Mouse (Mus musculus) heart, postnatal 0 days (tissue): Measurements from ENCODE around the gene Ripor3.

Experiments used
- CTCF ChIP-seq: IDR thresholded peaks from 2 replicates; pipeline ENCODE4 v1.5.1; 2016; ENCODE audit warnings: antibody characterized with exemption, control low read depth, low read depth
- EP300 ChIP-seq: IDR thresholded peaks from 2 replicates; pipeline ENCODE4 v1.6.1; 2016; ENCODE audit warnings: antibody characterized with exemption, low read depth

DNA sequence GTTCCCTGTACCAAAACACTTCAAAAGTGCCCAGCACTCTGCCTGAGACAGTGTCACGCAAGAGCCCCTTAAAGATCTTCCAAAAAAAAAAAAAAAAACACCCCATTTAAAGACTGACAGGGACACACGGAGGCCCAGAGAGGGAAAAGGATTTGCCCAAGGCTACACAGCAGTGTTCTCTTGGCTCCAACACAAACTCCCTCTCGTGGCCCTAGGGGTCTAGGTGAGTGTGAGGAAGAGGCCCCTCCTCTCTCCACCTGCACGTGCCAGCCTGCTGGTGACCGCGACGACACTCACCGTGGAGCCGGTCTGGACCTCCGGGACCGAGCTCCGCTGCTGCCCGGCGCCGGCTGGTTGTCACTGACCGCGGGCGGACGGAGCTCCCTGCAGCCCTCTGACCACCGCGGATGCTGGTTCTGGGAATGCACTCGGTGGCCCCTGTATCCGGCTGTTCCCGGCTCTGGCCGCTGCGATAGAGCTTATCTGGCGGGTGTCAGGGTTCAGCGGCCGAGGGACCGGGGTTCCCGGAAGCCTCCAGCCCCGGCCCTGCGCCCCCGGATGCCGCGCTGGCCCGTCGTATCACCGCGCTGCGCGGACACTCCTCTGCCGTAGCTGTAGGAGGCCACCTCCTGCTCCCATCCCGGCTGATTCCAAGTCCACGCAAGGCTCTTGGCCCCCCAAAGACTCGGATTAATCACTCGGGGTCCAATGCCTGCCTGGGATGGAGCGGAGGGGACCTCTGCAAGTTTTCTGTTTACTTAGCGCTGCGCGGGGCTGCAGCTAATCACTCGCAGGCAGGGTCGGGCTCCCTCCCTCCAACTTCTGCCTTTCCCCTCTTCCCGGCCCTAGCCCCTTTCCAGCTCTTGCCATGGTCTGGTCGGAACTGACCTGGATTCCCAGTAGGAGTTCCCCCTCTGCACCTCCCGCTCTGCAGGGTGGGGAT is 39.9 kb upstream of the Ripor3 start:
- TF ChIP-seq CTCF (no peak), EP300 (no peak)
